Mouse (Mus musculus): ENCODE measurements at regions not wholly inside any gene's neighbourhood (a gene's known extent, or its start where the extent isn't known, plus 50 kb on each side); places are given as distances from the start of the nearest gene placed in this dataset.

- 66% methylated on average over 4 of the region's 4 CpGs for WGBS
- Histone ChIP-seq H3K27me3 (ENCODE audit: control insufficient read depth, insufficient read depth, low read length) (no peaks in the 10 kb centered on the region), H3K79me2 (replicated peaks; ENCODE audit: control insufficient read depth, insufficient read depth, low read length) (no peaks in the 10 kb centered on the region), H3K4me1 (ENCODE audit: control insufficient read depth, insufficient read depth, low read length) (no peaks in the 10 kb centered on the region), H3K27ac (no peak overlapping the region), H3K36me3 (ENCODE audit: control insufficient read depth, insufficient read depth, low read length) (no peaks in the 10 kb centered on the region), H3K9ac (ENCODE audit: low read depth, low read length) (no peak overlapping the region), H3K4me3 (no peak overlapping the region)
- TF ChIP-seq EP300 (IDR thresholded peaks at IDR 0.05; ENCODE audit: insufficient read depth, low read depth, low read length) (no peak), POLR2A (IDR thresholded peaks at IDR 0.05; ENCODE audit: insufficient read depth, low read depth, low read length) (no peak), CTCF (IDR thresholded peaks at IDR 0.05) (no peak)
- no peak for DNase-seq
- intact Hi-C loops (cut with DNase I): no loop called here
These were observed 109.4 kb downstream of the Ifng start for GRCm38 (mm10) chr10:118550201-118550600.

GRCm38 (mm10) chr10:118558848-118559247, 118.0 kb downstream of the Ifng start:
- no peak overlapping the region for H3K27ac ChIP-seq
- no peak for DNase-seq
- no peaks in the 10 kb centered on the region for H3K27me3 ChIP-seq (ENCODE audit: control insufficient read depth, insufficient read depth, low read length)
- no peaks in the 10 kb centered on the region for H3K4me1 ChIP-seq (ENCODE audit: control insufficient read depth, insufficient read depth, low read length)
- no peaks in the 10 kb centered on the region for H3K79me2 ChIP-seq (replicated peaks; ENCODE audit: control insufficient read depth, insufficient read depth, low read length)
- no peak overlapping the region for H3K4me3 ChIP-seq
- intact Hi-C loops (cut with DNase I): no loop called here
- 54% methylated on average over 6 of the region's 6 CpGs for WGBS
- TF ChIP-seq CTCF (IDR thresholded peaks at IDR 0.05) (no peak), POLR2A (IDR thresholded peaks at IDR 0.05; ENCODE audit: insufficient read depth, low read depth, low read length) (no peak), EP300 (IDR thresholded peaks at IDR 0.05; ENCODE audit: insufficient read depth, low read depth, low read length) (no peak)
- H3K36me3 ChIP-seq (ENCODE audit: control insufficient read depth, insufficient read depth, low read length): no peaks in the 10 kb centered on the region
- H3K9ac ChIP-seq (ENCODE audit: low read depth, low read length): no peak overlapping the region

GRCm38 (mm10) chr10:118564041-118564440, 123.2 kb downstream of the Ifng start:
- no peak for DNase-seq
- WGBS: 68% methylated on average over 8 of the region's 8 CpGs
- H3K79me2 ChIP-seq (replicated peaks; ENCODE audit: control insufficient read depth, insufficient read depth, low read length): no peaks in the 10 kb centered on the region
- H3K27me3 ChIP-seq (ENCODE audit: control insufficient read depth, insufficient read depth, low read length): no peaks in the 10 kb centered on the region
- no peak overlapping the region for H3K27ac ChIP-seq
- no peak overlapping the region for H3K4me3 ChIP-seq
- H3K36me3 ChIP-seq (ENCODE audit: control insufficient read depth, insufficient read depth, low read length): no peaks in the 10 kb centered on the region
- H3K4me1 ChIP-seq (ENCODE audit: control insufficient read depth, insufficient read depth, low read length): no peaks in the 10 kb centered on the region
- TF ChIP-seq POLR2A (IDR thresholded peaks at IDR 0.05; ENCODE audit: insufficient read depth, low read depth, low read length): no peak
- no peak for TF ChIP-seq CTCF (IDR thresholded peaks at IDR 0.05)
- TF ChIP-seq EP300 (IDR thresholded peaks at IDR 0.05; ENCODE audit: insufficient read depth, low read depth, low read length): no peak
- no peak overlapping the region for H3K9ac ChIP-seq (ENCODE audit: low read depth, low read length)
- intact Hi-C loops (cut with DNase I): no loop called here

GRCm38 (mm10) chr10:118564528-118565268, 123.9 kb downstream of the Ifng start:
- whole genome bisulfite sequencing: 73% methylated on average over 16 of the region's 16 CpGs

GRCm38 (mm10) chr10:118568617-118569016, 127.8 kb downstream of the Ifng start:
- no peak for DNase-seq
- H3K9ac ChIP-seq (ENCODE audit: low read depth, low read length): no peak overlapping the region
- H3K4me1 ChIP-seq (ENCODE audit: control insufficient read depth, insufficient read depth, low read length): no peaks in the 10 kb centered on the region
- H3K27me3 ChIP-seq (ENCODE audit: control insufficient read depth, insufficient read depth, low read length): no peaks in the 10 kb centered on the region
- no peaks in the 10 kb centered on the region for H3K79me2 ChIP-seq (replicated peaks; ENCODE audit: control insufficient read depth, insufficient read depth, low read length)
- intact Hi-C loops (cut with DNase I): no loop called here
- TF ChIP-seq POLR2A (IDR thresholded peaks at IDR 0.05; ENCODE audit: insufficient read depth, low read depth, low read length) (no peak), CTCF (IDR thresholded peaks at IDR 0.05) (no peak), EP300 (IDR thresholded peaks at IDR 0.05; ENCODE audit: insufficient read depth, low read depth, low read length) (no peak)
- WGBS: 91% methylated on average over 10 of the region's 10 CpGs
- H3K27ac ChIP-seq: no peak overlapping the region
- no peaks in the 10 kb centered on the region for H3K36me3 ChIP-seq (ENCODE audit: control insufficient read depth, insufficient read depth, low read length)
- no peak overlapping the region for H3K4me3 ChIP-seq

More at GRCm38 (mm10) chr10:118564528-118565268, 123.9 kb downstream of the Ifng start:
- DNase-seq: no peak
- no peaks in the 10 kb centered on the region for H3K36me3 ChIP-seq (ENCODE audit: control insufficient read depth, insufficient read depth, low read length)
- intact Hi-C loops (cut with DNase I): no loop called here
- H3K27ac ChIP-seq: no peak overlapping the region
- no peaks in the 10 kb centered on the region for H3K4me1 ChIP-seq (ENCODE audit: control insufficient read depth, insufficient read depth, low read length)
- H3K27me3 ChIP-seq (ENCODE audit: control insufficient read depth, insufficient read depth, low read length): no peaks in the 10 kb centered on the region
- H3K9ac ChIP-seq (ENCODE audit: low read depth, low read length): no peak overlapping the region
- no peaks in the 10 kb centered on the region for H3K79me2 ChIP-seq (replicated peaks; ENCODE audit: control insufficient read depth, insufficient read depth, low read length)
- TF ChIP-seq EP300 (IDR thresholded peaks at IDR 0.05; ENCODE audit: insufficient read depth, low read depth, low read length) (no peak), CTCF (IDR thresholded peaks at IDR 0.05) (no peak), POLR2A (IDR thresholded peaks at IDR 0.05; ENCODE audit: insufficient read depth, low read depth, low read length) (no peak)
- H3K4me3 ChIP-seq: no peak overlapping the region

GRCm38 (mm10) chr10:118569424-118569823, 128.6 kb downstream of the Ifng start:
- intact Hi-C loops (cut with DNase I): no loop called here
- 18% methylated on average over 8 of the region's 8 CpGs for WGBS
- no peaks in the 10 kb centered on the region for H3K36me3 ChIP-seq (ENCODE audit: control insufficient read depth, insufficient read depth, low read length)
- H3K27me3 ChIP-seq (ENCODE audit: control insufficient read depth, insufficient read depth, low read length): no peaks in the 10 kb centered on the region
- H3K79me2 ChIP-seq (replicated peaks; ENCODE audit: control insufficient read depth, insufficient read depth, low read length): no peaks in the 10 kb centered on the region
- no peaks in the 10 kb centered on the region for H3K4me1 ChIP-seq (ENCODE audit: control insufficient read depth, insufficient read depth, low read length)
- DNase-seq: peak; percentile 28 to 58
- peak overlapping the region; percentile 40 for H3K27ac ChIP-seq
- no peak overlapping the region for H3K4me3 ChIP-seq
- H3K9ac ChIP-seq (ENCODE audit: low read depth, low read length): no peak overlapping the region
- TF ChIP-seq POLR2A (IDR thresholded peaks at IDR 0.05; ENCODE audit: insufficient read depth, low read depth, low read length): no peak
- no peak for TF ChIP-seq EP300 (IDR thresholded peaks at IDR 0.05; ENCODE audit: insufficient read depth, low read depth, low read length)
- no peak for TF ChIP-seq CTCF (IDR thresholded peaks at IDR 0.05)
